Mouse (Mus musculus) heart, embryonic 13.5 days (tissue): Measurements from ENCODE around the gene Specc1l. TPM values are rescaled to one million over a fixed set of nuclear protein-coding genes. Genes with fewer than 3 reads are reported as not detected.

Source experiments
- ATAC-seq: fragments of 200-750 bp; cut with Nextera tagmentation; 2 replicates; pipeline ENCODE4 v1.8.0; 2017; ENCODE audit warnings: moderate TSS enrichment; ENCODE audit not compliant: insufficient number of reproducible peaks, low FRiP score, low TSS enrichment; ENCODE audit errors: extremely low read depth
- H3K27ac ChIP-seq: fragments of 300-500 bp; sonication (generic); replicated peaks from 2 replicates; pipeline ENCODE4 v1.5.1; 2015; ENCODE audit warnings: moderate library complexity, mild to moderate bottlenecking, inconsistent platforms
- H3K27me3 ChIP-seq: fragments of 300-500 bp; sonication (generic); replicated peaks from 2 replicates; pipeline ENCODE4 v1.6.1; 2015; ENCODE audit warnings: mild to moderate bottlenecking, inconsistent platforms
- H3K36me3 ChIP-seq: fragments of 300-500 bp; sonication (generic); 2 replicates; pipeline ENCODE4 v1.6.1; 2015; ENCODE audit warnings: mild to moderate bottlenecking, inconsistent platforms
- H3K4me1 ChIP-seq: fragments of 300-500 bp; sonication (generic); 2 replicates; pipeline ENCODE4 v1.6.1; 2015; ENCODE audit warnings: inconsistent platforms
- H3K4me2 ChIP-seq: fragments of 300-500 bp; sonication (generic); 2 replicates; pipeline ENCODE4 v1.6.1; 2015; ENCODE audit warnings: inconsistent platforms, mild to moderate bottlenecking, moderate library complexity
- H3K4me3 ChIP-seq: fragments of 300-500 bp; sonication (generic); 2 replicates; pipeline ENCODE4 v1.5.1; 2015; ENCODE audit warnings: moderate library complexity, mild to moderate bottlenecking, inconsistent platforms
- H3K9ac ChIP-seq: fragments of 300-500 bp; sonication (generic); 2 replicates; pipeline ENCODE4 v1.6.1; 2015; ENCODE audit warnings: inconsistent platforms, mild to moderate bottlenecking, moderate library complexity
- H3K9me3 ChIP-seq: fragments of 300-500 bp; sonication (generic); 2 replicates; pipeline ENCODE4 v1.6.1; 2016; ENCODE audit warnings: inconsistent platforms
- WGBS: fragments of 180-500 bp; shearing (Covaris S2); methylation state at CpG from one replicate; pipeline ENCODE4 v1.1.7; 2015; ENCODE audit warnings: mixed read lengths; 5-methylcytosine and 5-hydroxymethylcytosine counted together
- polyA plus RNA-seq: library from polyadenylated mRNA; unstranded; fragments of >200 nt; fragmentation: Nextera tagmentation; extraction: Ambion mirVana; gene quantifications from 2 replicates; pipeline ENCODE4 v1.2.1, GENCODE M21; 2015

Specc1l gene
- polyA plus RNA-seq, 1 experiment from 2014 or later, result 19.9 TPM

DNA sequence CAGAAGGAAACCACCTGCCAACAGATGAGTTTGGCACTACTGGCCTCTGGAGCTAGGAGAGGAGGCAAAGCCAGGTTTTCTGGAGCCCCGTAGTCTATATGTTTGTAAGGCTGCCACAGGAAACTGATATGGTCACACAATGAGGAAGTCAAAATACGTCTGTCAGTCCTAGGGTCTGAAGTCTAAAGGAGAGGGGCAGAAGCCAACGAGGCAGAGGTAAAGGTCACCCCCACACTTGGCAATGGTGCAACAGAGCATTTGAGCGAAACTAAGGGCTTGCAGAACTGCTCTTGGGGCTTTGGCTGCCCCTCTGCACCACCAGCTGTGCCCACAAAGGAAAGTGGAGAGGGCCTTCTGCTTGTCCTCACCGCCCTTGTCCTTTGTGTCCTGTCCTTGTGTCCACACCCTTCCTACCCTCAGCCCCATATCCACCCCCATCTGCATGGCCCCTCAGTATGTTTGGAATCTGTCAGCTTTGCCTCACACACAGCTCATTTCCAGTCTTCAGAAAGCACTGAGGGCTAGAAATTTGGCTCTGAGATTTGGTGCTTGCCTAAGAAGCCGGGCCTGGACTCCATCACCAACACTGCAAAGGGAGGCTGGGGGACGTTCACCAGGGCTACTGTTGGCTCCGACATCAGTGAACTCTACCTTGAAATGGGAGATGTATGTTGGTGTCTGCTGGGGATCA, 24.4 kb upstream of the Specc1l start:
- Histone ChIP-seq H3K36me3 (peaks cover 26% of the 10 kb centered on the region), H3K27ac (peak overlapping the region; percentile 48), H3K4me1 (peaks cover 16% of the 10 kb centered on the region), H3K27me3 (no peaks in the 10 kb centered on the region), H3K4me2 (no peak overlapping the region), H3K9ac (no peak overlapping the region), H3K9me3 (peaks cover under 1% of the 10 kb centered on the region; the same call in 1 of the 2 replicates), H3K4me3 (no peak overlapping the region)
- no peak for ATAC-seq
- 39% methylated on average over 8 of the region's 8 CpGs for WGBS

DNA sequence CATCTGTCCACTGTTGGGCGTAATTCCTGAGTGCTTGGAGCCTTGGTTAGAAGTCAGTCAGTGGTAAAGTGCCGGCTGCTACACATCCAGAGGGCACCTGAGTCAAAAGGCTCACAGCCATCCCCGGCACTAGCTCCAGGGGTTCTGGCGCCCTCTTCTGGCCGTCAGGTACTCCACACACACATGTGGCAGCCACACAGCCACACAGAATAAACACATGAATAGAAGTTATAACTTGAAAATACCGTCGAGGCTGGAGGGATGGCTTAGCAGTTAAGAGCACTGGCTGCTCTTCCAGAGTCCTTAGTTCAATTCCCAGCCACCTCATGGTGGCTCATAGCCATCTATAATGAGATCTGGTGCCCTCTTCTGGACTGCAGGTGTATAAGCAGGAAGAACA, 20.2 kb upstream of the Specc1l start:
- no peak overlapping the region for H3K9ac ChIP-seq
- WGBS, result 48% methylated on average over 7 of the region's 7 CpGs
- peaks cover 7% of the 10 kb centered on the region for H3K9me3 ChIP-seq
- H3K4me1 ChIP-seq, result peaks cover 14% of the 10 kb centered on the region
- H3K4me2 ChIP-seq, result no peak overlapping the region
- no peaks in the 10 kb centered on the region for H3K27me3 ChIP-seq
- H3K36me3 ChIP-seq, result no peaks in the 10 kb centered on the region
- H3K4me3 ChIP-seq, result no peak overlapping the region
- H3K27ac ChIP-seq, result no peak overlapping the region
- no peak for ATAC-seq

DNA sequence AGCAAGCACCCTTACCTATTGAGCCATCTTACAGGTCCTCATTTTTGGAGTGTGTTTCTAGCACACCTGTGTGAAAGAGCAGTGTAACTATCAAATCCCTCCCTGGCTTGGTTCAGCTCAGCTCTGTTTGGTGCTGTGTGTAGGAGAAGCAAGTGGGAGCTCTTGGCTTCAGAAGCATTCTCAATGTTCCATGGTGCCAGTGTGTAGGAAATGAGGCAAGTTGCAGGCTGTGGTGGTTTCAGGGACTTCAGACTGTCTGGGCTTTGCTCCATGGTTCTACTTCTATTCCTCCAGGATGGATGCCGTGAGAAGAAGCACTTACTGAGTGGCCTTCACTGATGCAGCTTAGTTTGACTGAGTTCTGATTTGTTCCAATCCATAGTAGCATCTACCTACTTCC, 14.1 kb upstream of the Specc1l start:
- Histone ChIP-seq H3K4me1 (no peaks in the 10 kb centered on the region), H3K9me3 (peaks cover 3% of the 10 kb centered on the region), H3K4me2 (no peak overlapping the region), H3K36me3 (no peaks in the 10 kb centered on the region), H3K9ac (no peak overlapping the region), H3K4me3 (no peak overlapping the region), H3K27me3 (no peaks in the 10 kb centered on the region), H3K27ac (no peak overlapping the region)
- no peak for ATAC-seq
- WGBS, result 78% methylated on average over 1 of the region's 1 CpGs

DNA sequence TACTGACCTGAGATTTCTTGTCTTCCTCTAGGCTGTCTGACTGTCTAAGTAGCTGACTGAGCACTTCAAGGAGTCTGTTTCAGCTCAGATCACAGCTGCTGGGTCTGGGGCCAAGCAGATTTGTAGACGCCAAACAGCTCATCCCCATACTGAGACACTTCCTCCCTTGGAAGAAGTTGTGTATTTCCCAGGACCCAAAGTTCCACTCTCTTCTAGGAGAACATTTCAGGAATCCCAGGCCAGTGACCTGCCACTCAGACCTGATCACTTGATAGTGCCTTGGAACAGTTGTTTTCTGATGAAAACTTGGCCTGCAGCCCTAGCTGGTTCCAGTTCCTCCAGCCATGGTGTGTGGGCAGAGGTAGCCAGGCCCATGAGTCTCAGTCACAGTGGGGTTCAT, 11.1 kb upstream of the Specc1l start:
- Histone ChIP-seq H3K4me3 (no peak overlapping the region), H3K27ac (no peak overlapping the region), H3K36me3 (no peaks in the 10 kb centered on the region), H3K4me2 (no peak overlapping the region), H3K9ac (no peak overlapping the region), H3K27me3 (no peaks in the 10 kb centered on the region), H3K9me3 (no peaks in the 10 kb centered on the region), H3K4me1 (no peaks in the 10 kb centered on the region)
- WGBS, result 77% methylated on average over 1 of the region's 1 CpGs
- no peak for ATAC-seq

DNA sequence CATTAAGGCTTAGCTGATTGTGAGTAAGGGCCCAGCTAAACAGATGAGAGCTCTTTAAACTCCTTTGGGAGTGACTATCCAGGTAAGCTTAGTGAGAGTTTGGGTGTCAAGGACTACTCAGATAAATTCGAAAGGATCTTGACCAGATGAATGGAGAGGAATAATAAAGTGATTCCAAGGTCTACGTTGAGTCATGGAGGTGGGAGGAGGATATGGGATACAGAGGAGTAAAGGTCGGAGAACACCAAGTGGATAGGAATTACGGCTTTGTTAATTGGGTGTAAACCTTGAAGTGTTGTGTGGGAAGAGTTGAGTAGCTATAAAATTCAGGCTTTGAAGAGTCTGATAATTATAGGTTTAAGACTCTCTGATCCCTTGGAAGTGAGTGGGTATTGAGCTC, 5.7 kb upstream of the Specc1l start:
- H3K9ac ChIP-seq, result no peak overlapping the region
- H3K36me3 ChIP-seq, result no peaks in the 10 kb centered on the region
- no peak overlapping the region for H3K4me3 ChIP-seq
- H3K27ac ChIP-seq, result no peak overlapping the region
- H3K4me1 ChIP-seq, result peaks cover under 1% of the 10 kb centered on the region; the same call in 1 of the 2 replicates
- no peak overlapping the region for H3K4me2 ChIP-seq
- WGBS, result 70% methylated on average over 4 of the region's 4 CpGs
- H3K9me3 ChIP-seq, result no peaks in the 10 kb centered on the region
- ATAC-seq, result no peak
- H3K27me3 ChIP-seq, result no peaks in the 10 kb centered on the region

DNA sequence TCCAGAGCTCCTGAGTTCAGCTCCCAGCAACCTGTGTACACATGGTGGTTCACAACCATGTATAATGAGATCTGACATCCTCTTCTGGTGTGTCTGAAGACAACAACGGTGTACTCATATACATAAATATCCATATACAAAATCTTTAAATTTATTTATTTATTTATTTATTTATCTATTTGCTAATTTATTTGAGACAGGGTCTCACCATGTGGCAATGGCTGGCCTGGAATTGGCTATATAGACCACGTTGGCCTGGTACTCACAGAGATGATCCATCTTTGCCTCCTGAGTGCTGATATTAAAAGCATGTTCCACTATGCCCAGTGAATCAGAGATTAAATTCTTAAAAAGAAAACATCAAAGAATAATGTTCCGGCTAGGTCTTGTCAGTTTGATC, 1.0 kb upstream of the Specc1l start:
- no peak for ATAC-seq
- Histone ChIP-seq H3K27ac (no peak overlapping the region), H3K4me3 (no peak overlapping the region), H3K9me3 (no peaks in the 10 kb centered on the region), H3K36me3 (no peaks in the 10 kb centered on the region), H3K4me2 (no peak overlapping the region), H3K27me3 (no peaks in the 10 kb centered on the region), H3K4me1 (peaks cover 15% of the 10 kb centered on the region), H3K9ac (no peak overlapping the region)
- whole genome bisulfite sequencing, result 90% methylated on average over 3 of the region's 3 CpGs

DNA sequence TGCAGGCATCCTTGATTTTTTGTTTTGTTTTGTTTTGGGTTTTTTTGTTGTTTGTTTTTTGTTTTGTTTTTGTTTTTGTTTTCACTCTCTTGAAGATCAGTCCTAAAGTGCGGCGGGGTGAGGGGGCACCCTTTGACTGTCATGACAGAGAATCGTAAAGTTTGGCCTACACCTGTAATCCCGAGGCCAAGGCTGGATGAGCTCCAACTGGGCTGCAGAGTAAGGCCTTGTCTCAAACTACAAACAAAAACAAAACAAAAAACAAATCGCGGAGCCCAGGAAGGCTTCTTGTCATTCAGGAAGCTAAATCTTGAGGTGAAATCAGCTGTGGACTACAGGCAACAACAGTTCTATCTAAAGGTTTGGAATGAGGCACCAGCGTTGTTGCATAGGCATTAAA, 1.1 kb downstream of the Specc1l start:
- ATAC-seq, result no peak
- no peaks in the 10 kb centered on the region for H3K36me3 ChIP-seq
- no peaks in the 10 kb centered on the region for H3K9me3 ChIP-seq
- H3K27ac ChIP-seq, result no peak overlapping the region
- H3K4me2 ChIP-seq, result peak overlapping the region; percentile 93
- 51% methylated on average over 7 of the region's 7 CpGs for WGBS
- H3K9ac ChIP-seq, result peak overlapping the region; percentile 96
- H3K4me3 ChIP-seq, result peak overlapping the region; percentile 95
- H3K4me1 ChIP-seq, result peaks cover 15% of the 10 kb centered on the region
- H3K27me3 ChIP-seq, result no peaks in the 10 kb centered on the region

DNA sequence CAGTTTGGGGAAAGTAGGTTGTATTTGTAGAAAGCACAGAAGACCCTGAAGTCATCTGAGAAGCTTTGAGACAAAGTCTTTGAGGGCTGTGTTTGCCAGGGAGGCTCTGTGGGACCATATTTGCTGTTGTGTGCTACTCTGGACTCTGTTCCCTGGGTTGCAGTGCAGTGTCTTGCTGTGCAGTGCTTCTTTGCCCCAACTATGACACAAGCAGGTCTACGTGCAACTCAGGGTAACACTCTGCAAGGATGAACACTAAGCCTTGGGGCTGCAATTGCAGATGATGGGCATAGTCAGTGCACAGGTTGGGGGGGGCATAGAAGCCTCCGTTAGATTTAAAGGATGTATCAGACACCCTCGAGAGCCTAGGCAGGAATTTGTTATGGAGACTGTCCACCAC, 8.8 kb downstream of the Specc1l start:
- Histone ChIP-seq H3K9ac (no peak overlapping the region), H3K4me3 (no peak overlapping the region), H3K4me2 (no peak overlapping the region), H3K27ac (no peak overlapping the region), H3K4me1 (peaks cover 45% of the 10 kb centered on the region), H3K36me3 (no peaks in the 10 kb centered on the region), H3K27me3 (no peaks in the 10 kb centered on the region), H3K9me3 (no peaks in the 10 kb centered on the region)
- 85% methylated on average over 3 of the region's 3 CpGs for WGBS
- no peak for ATAC-seq

DNA sequence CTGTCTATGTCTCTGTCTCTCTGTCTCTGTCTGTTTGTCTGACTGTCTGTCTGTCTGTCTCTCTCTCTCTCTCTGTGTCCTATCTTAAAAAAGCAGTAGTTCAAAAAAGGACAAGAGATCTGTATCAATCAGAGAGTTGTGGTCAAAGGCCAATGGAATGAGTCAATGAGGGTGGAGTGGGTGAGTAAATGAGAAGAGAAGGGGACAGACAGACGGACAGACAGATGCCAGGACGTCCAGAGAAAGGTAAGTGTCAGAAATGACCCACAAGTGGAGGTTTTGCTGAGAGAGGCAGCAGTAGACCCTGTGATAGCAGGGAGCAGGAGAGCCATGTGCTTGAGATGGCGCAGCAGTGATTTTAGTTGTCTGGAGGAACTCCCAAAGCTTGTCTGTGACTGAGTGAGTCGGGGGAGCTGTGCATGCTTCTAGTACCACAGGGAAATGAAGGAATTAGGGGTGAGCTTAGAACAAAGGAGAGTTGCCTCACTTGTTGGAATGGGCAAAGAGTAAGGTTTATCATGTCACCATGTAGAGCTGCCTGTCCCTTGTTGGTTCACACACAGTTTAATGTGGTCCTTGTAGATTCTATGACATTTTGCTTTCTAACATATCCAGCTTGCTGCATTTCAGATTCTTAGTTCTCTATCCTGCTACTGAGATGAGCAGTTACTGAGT, 10.2 kb downstream of the Specc1l start:
- H3K4me1 ChIP-seq, result peaks cover 47% of the 10 kb centered on the region
- no peak overlapping the region for H3K4me2 ChIP-seq
- H3K4me3 ChIP-seq, result no peak overlapping the region
- H3K9me3 ChIP-seq, result no peaks in the 10 kb centered on the region
- 45% methylated on average over 4 of the region's 4 CpGs for WGBS
- H3K36me3 ChIP-seq, result no peaks in the 10 kb centered on the region
- no peak for ATAC-seq
- H3K27me3 ChIP-seq, result no peaks in the 10 kb centered on the region
- no peak overlapping the region for H3K9ac ChIP-seq
- H3K27ac ChIP-seq, result no peak overlapping the region

DNA sequence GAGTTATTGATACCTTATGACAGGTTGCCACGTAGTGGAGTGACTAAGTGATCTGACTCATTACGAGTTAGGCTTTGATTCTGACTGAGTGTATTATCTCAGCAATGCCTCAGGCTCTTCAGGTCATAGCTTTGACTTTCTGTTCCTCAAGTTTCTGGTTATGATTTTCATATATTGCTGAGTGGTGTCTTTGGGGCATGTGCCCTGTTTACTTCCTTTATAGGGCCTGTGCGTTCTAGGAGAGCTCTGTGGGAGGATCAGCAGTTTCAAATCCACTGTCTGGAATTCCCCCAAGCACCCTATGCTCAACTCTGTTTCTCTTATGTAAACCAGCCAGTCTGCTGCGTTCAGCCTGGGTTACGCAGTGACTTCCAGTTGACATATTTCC, 10.7 kb downstream of the Specc1l start:
- H3K9me3 ChIP-seq, result no peaks in the 10 kb centered on the region
- H3K4me3 ChIP-seq, result no peak overlapping the region
- WGBS, result 62% methylated on average over 5 of the region's 5 CpGs
- no peak overlapping the region for H3K4me2 ChIP-seq
- H3K27me3 ChIP-seq, result no peaks in the 10 kb centered on the region
- peak overlapping the region; percentile 6; the same call in 1 of the 2 replicates for H3K27ac ChIP-seq
- H3K36me3 ChIP-seq, result no peaks in the 10 kb centered on the region
- no peak for ATAC-seq
- H3K9ac ChIP-seq, result no peak overlapping the region
- H3K4me1 ChIP-seq, result peaks cover 47% of the 10 kb centered on the region

DNA sequence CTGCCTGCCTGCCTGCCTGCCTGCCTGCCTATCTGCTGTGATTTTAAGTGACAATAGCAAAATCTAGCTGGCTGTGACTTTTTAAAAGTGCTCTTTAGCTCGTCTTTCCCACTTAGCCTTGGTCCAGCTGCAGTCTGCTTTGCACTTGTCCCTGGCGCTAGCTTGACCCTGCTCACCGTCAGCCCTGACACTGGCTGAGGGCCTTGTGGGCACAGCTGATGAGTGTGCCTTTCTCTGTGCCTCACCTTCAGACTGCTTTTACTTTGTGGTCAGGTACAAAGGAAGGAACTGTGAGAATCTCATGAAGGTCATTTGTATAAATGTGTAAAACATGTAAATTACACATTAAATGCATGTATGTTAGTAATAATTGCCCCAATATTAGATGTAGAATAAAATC, 12.3 kb downstream of the Specc1l start:
- Histone ChIP-seq H3K4me2 (no peak overlapping the region), H3K9ac (no peak overlapping the region), H3K27ac (peak overlapping the region; percentile 63), H3K4me3 (no peak overlapping the region), H3K36me3 (peaks cover 9% of the 10 kb centered on the region), H3K27me3 (no peaks in the 10 kb centered on the region), H3K4me1 (peaks cover 47% of the 10 kb centered on the region), H3K9me3 (no peaks in the 10 kb centered on the region)
- no peak for ATAC-seq
- 52% methylated on average over 3 of the region's 3 CpGs for WGBS

DNA sequence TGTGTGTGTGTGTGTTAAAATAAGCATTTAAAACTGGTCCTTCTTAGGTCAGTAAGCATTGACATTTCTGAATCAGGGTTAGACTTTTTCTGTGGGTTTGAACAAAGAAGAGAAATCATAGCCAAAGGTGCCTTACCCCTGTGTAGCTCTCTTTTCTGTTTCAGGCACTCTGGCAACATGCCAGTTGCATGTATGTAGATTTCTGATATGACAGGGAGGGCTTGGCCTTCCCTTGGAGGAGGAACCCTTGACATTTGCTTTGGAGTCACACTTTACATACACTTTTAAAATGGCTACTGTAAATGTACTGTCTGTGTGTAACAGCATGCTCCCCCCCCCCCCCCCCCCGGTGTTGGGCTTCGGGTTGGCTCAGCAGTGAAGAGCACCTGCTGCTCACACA, 12.8 kb downstream of the Specc1l start:
- H3K4me2 ChIP-seq, result no peak overlapping the region
- no CpG with 5 or more reads among the region's 2 CpGs for WGBS
- no peak overlapping the region for H3K4me3 ChIP-seq
- H3K27ac ChIP-seq, result no peak overlapping the region
- no peak overlapping the region for H3K9ac ChIP-seq
- no peaks in the 10 kb centered on the region for H3K9me3 ChIP-seq
- H3K4me1 ChIP-seq, result peaks cover 44% of the 10 kb centered on the region
- peaks cover 13% of the 10 kb centered on the region for H3K36me3 ChIP-seq
- ATAC-seq, result no peak
- H3K27me3 ChIP-seq, result no peaks in the 10 kb centered on the region
